Mouse (Mus musculus) stomach, embryonic 16.5 days (tissue): ENCODE measurements around the gene Sptbn4. TPM values are rescaled to one million over a fixed set of nuclear protein-coding genes. Genes with fewer than 3 reads are reported as not detected.

Experiments used
- ATAC-seq: fragments of 200-750 bp; cut with Nextera tagmentation; 2 replicates; pipeline ENCODE4 v1.8.0; 2017; ENCODE audit warnings: moderate number of reproducible peaks, moderate TSS enrichment; ENCODE audit not compliant: insufficient read depth, low FRiP score
- H3K27ac ChIP-seq: fragments of 300-500 bp; sonication (generic); 2 replicates; pipeline ENCODE4 v1.5.1; 2014; ENCODE audit warnings: low read length
- H3K27me3 ChIP-seq: fragments of 300-500 bp; sonication (generic); 2 replicates; pipeline ENCODE4 v1.6.1; 2014; ENCODE audit warnings: low read length, control low read depth, mixed read lengths; ENCODE audit not compliant: control insufficient read depth, insufficient read depth
- H3K36me3 ChIP-seq: fragments of 300-500 bp; sonication (generic); 2 replicates; pipeline ENCODE4 v1.6.1; 2014; ENCODE audit warnings: low read length; ENCODE audit not compliant: control insufficient read depth, insufficient read depth
- H3K4me1 ChIP-seq: fragments of 300-500 bp; sonication (generic); 2 replicates; pipeline ENCODE4 v1.6.1; 2014; ENCODE audit warnings: low read length, control low read depth, mixed read lengths; ENCODE audit not compliant: control insufficient read depth, insufficient read depth
- H3K4me2 ChIP-seq: fragments of 300-500 bp; sonication (generic); 2 replicates; pipeline ENCODE4 v1.6.1; 2014; ENCODE audit warnings: low read depth, low read length, mixed read lengths
- H3K4me3 ChIP-seq: fragments of 300-500 bp; sonication (generic); replicated peaks from 2 replicates; pipeline ENCODE4 v1.5.1; 2014; ENCODE audit warnings: mild to moderate bottlenecking, low read length
- H3K9ac ChIP-seq: fragments of 300-500 bp; sonication (generic); 2 replicates; pipeline ENCODE4 v1.6.1; 2014; ENCODE audit warnings: low read length
- H3K9me3 ChIP-seq: fragments of 300-500 bp; sonication (generic); replicated peaks from 2 replicates; pipeline ENCODE4 v1.6.1; 2016; ENCODE audit warnings: low read length, control low read depth; ENCODE audit not compliant: control insufficient read depth
- WGBS: fragments of 180-500 bp; shearing (Covaris S2); extraction: QIAGEN DNeasy Blood & Tissue Kit; methylation state at CpG from one replicate; pipeline ENCODE4 v1.1.7; 2014; 5-methylcytosine and 5-hydroxymethylcytosine counted together
- polyA plus RNA-seq: library from polyadenylated mRNA; unstranded; fragments of >200 nt; fragmentation: Nextera tagmentation; extraction: Ambion mirVana; gene quantifications from 2 replicates; pipeline ENCODE4 v1.2.1, GENCODE M21; 2015

Gene Sptbn4
- polyA plus RNA-seq, 1 experiment from 2014 or later: 0.50 TPM

GRCm38 (mm10) chr7:27487740-27488268 lies 40.3 kb upstream of the Sptbn4 start:
- H3K27me3 ChIP-seq: no peaks in the 10 kb centered on the region
- ATAC-seq: no peak
- H3K4me1 ChIP-seq: peaks cover 30% of the 10 kb centered on the region
- H3K4me3 ChIP-seq: peak overlapping the region; percentile 84
- peak overlapping the region; percentile 92 for H3K4me2 ChIP-seq
- H3K9ac ChIP-seq: peak overlapping the region; percentile 93
- H3K9me3 ChIP-seq: no peaks in the 10 kb centered on the region
- H3K36me3 ChIP-seq: no peaks in the 10 kb centered on the region; the same call in 1 of the 2 replicates
- H3K27ac ChIP-seq: peak overlapping the region; percentile 99
- WGBS: 3% methylated on average over 13 of the region's 13 CpGs

- ATAC-seq: peak; percentile 93
These were observed 39.5 kb upstream of the Sptbn4 start, which contains the start of gene Sertad1 for GRCm38 (mm10) chr7:27486770-27487697. Gene Sertad1 (plus strand): TSS chr7:27486910.

DNA sequence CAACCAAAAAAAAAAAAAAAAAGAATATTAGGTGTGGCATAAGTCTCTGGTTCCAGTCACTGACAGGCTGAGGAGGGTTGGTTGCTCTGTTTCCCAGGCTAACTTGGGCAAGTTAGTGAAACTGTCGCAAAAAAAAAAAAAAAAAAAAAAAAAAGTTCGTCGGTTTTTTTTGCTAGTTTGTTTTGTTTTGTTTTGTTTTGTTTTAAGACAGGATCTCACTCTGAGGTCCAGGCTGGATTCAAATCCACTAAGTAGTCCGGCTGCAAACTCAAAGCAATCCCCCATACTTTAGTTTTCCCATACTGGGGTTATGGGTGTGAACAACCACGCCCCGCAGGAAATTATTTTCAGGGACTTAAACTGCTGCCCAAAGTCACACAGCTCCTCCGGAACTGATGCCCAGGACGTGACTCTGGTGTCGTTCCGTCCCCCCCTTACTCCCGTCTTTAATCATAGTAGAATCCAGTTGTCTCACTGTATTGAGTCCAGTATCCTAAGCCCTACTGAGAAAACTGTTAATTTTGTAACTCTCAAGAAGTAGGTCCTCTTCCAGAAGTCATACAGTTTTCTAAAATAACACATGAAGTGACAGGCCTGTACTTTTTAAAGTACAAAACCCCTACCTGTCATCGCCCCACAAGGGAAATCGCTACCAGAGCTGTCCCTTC lies 38.8 kb upstream of the Sptbn4 start:
- no peaks in the 10 kb centered on the region; the same call in 1 of the 2 replicates for H3K36me3 ChIP-seq
- peaks cover 32% of the 10 kb centered on the region for H3K4me1 ChIP-seq
- H3K27ac ChIP-seq: peak overlapping the region; percentile 99
- peak overlapping the region; percentile 84 for H3K4me3 ChIP-seq
- no peaks in the 10 kb centered on the region for H3K27me3 ChIP-seq
- H3K9ac ChIP-seq: peak overlapping the region; percentile 71
- H3K9me3 ChIP-seq: no peaks in the 10 kb centered on the region
- peak overlapping the region; percentile 92 for H3K4me2 ChIP-seq
- 3% methylated on average over 13 of the region's 13 CpGs for WGBS
- ATAC-seq: no peak

More at GRCm38 (mm10) chr7:27486770-27487697, 39.5 kb upstream of the Sptbn4 start, which contains the start of gene Sertad1:
- peaks cover 35% of the 10 kb centered on the region for H3K4me1 ChIP-seq
- under 1% methylated on average over 77 of the region's 80 CpGs for WGBS
- H3K27ac ChIP-seq: peak within 1 kb of the TSS; percentile 99
- H3K4me3 ChIP-seq: peak within 1 kb of the TSS; percentile 84
- no peaks in the 10 kb centered on the region; the same call in 1 of the 2 replicates for H3K36me3 ChIP-seq
- H3K9ac ChIP-seq: peak within 1 kb of the TSS; percentile 93
- no peaks in the 10 kb centered on the region for H3K27me3 ChIP-seq
- no peaks in the 10 kb centered on the region for H3K9me3 ChIP-seq
- peak within 1 kb of the TSS; percentile 92 for H3K4me2 ChIP-seq

- Histone ChIP-seq H3K4me3 (no peak overlapping the region), H3K27ac (no peak overlapping the region), H3K9ac (no peak overlapping the region), H3K36me3 (no peaks in the 10 kb centered on the region), H3K4me2 (no peak overlapping the region), H3K4me1 (peaks cover 23% of the 10 kb centered on the region), H3K27me3 (no peaks in the 10 kb centered on the region), H3K9me3 (no peaks in the 10 kb centered on the region)
- no peak for ATAC-seq
- WGBS: 85% methylated on average over 4 of the region's 4 CpGs
These were observed 36.4 kb upstream of the Sptbn4 start for GRCm38 (mm10) chr7:27483860-27484259.

DNA sequence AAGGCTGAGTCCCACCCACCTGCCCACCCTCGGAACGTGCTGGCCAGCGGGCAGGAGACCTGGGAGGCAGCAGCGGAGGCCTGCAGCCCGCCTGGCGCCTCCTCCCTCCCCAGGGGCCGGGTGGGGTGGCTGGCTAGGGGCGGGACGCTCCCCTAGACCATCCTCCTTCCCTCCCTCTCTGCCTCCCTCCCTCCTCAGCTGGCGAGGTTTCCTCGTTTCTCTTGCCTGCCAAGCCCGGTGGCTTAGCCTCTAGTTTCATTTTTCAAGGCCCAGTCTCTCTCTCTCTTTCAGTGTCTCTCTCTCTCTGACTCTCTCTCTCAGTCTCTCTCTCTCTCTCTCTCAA lies 34.1 kb upstream of the Sptbn4 start:
- peak overlapping the region; percentile 41 for H3K4me3 ChIP-seq
- peak; percentile 98 for ATAC-seq
- no peaks in the 10 kb centered on the region for H3K9me3 ChIP-seq
- H3K27ac ChIP-seq: peak overlapping the region; percentile 90
- WGBS: 0% methylated on average over 6 of the region's 12 CpGs
- H3K36me3 ChIP-seq: peaks cover 5% of the 10 kb centered on the region
- no peaks in the 10 kb centered on the region for H3K27me3 ChIP-seq
- H3K4me2 ChIP-seq: peak overlapping the region; percentile 64
- peaks cover 26% of the 10 kb centered on the region for H3K4me1 ChIP-seq
- H3K9ac ChIP-seq: peak overlapping the region; percentile 75

DNA sequence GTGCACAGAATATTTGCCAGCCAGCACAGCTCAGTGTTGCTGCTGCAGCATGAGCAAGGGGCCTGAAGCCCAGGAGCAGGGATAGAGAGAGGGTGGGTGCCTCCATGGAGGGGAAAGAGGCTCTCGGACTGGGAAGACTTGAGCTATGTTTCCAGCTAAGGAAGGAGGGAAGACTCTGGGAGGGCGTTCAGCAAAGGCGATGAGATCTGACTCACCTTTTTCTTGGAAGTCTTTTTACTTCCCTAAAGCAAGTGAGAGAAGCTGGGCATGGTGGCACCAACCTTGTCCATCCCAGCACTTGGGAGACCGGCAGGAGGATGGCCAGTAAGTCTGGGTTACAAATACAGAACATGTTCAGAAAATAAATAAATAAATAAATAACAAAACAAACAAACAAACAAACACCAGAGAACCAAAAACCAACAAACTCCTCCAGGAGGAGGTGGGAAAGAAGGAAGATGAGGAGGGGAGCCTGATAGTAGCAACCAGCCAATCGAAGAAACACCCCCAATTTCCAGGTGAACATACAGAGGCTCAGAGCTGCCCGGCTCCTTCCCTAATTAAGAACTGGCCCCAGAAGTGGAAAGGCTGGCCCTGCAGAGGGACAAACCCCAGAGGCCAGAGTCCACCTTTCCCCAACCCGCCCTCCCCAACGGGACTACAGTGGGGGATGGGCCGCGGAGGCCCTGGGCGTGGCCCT lies 33.6 kb upstream of the Sptbn4 start:
- H3K9me3 ChIP-seq: no peaks in the 10 kb centered on the region
- ATAC-seq: no peak
- WGBS: 7% methylated on average over 11 of the region's 11 CpGs
- H3K4me1 ChIP-seq: peaks cover 26% of the 10 kb centered on the region
- H3K27ac ChIP-seq: peak overlapping the region; percentile 90
- H3K4me3 ChIP-seq: peak overlapping the region; percentile 41
- H3K4me2 ChIP-seq: peak overlapping the region; percentile 64
- H3K27me3 ChIP-seq: no peaks in the 10 kb centered on the region
- peaks cover 10% of the 10 kb centered on the region for H3K36me3 ChIP-seq
- peak overlapping the region; percentile 75 for H3K9ac ChIP-seq

DNA sequence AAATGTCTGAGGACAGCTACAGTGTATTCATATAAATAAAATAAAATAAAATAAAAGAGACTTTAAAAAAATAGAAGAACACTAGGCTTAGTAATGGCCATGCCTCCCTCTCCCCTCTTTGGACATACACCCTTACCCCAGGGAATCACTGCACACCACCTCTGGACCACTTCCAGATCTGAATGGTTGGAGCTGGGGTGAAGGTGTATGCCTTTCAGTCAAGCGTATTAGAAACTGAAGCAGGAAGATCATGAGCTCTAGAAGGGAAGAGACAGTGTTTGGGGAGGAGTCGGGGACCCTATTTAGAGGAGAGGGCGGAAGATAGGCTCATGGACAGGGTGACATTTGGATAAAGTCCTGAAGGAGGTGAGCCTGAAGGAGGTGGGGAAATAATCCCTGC lies 33.0 kb upstream of the Sptbn4 start:
- peaks cover 10% of the 10 kb centered on the region for H3K36me3 ChIP-seq
- no peaks in the 10 kb centered on the region for H3K9me3 ChIP-seq
- no peaks in the 10 kb centered on the region for H3K27me3 ChIP-seq
- H3K4me3 ChIP-seq: peak overlapping the region; percentile 41
- H3K4me2 ChIP-seq: peak overlapping the region; percentile 64
- H3K9ac ChIP-seq: peak overlapping the region; percentile 75
- ATAC-seq: no peak
- peaks cover 26% of the 10 kb centered on the region for H3K4me1 ChIP-seq
- WGBS: 61% methylated on average over 3 of the region's 3 CpGs
- peak overlapping the region; percentile 90 for H3K27ac ChIP-seq

- WGBS: 61% methylated on average over 1 of the region's 1 CpGs
- H3K4me1 ChIP-seq: peaks cover 26% of the 10 kb centered on the region
- H3K9ac ChIP-seq: no peak overlapping the region
- no peaks in the 10 kb centered on the region for H3K9me3 ChIP-seq
- peaks cover 10% of the 10 kb centered on the region for H3K36me3 ChIP-seq
- no peak for ATAC-seq
- no peak overlapping the region for H3K4me3 ChIP-seq
- no peaks in the 10 kb centered on the region for H3K27me3 ChIP-seq
- H3K4me2 ChIP-seq: peak overlapping the region; percentile 64; the same call in 1 of the 2 replicates
- H3K27ac ChIP-seq: peak overlapping the region; percentile 90; the same call in 1 of the 2 replicates
These were observed 32.3 kb upstream of the Sptbn4 start for GRCm38 (mm10) chr7:27479750-27480149.
